Mouse (Mus musculus) testis, postnatal 14 days (tissue): ENCODE data around the gene Hddc3.

ENCODE experiments used
- DNase-seq: peaks from one replicate; pipeline ENCODE4 v3.0.0; 2021; ENCODE audit warnings: low spot score

The Hddc3 gene

GRCm38 (mm10) chr7:80334848-80335247 is 8.1 kb upstream of the Hddc3 start:
- DNase-seq = no peak

GRCm38 (mm10) chr7:80336932-80337331 is 6.0 kb upstream of the Hddc3 start:
- no peak for DNase-seq

- no peak for DNase-seq
Measured at GRCm38 (mm10) chr7:80339371-80339770, 3.5 kb upstream of the Hddc3 start.

- DNase-seq = peak; percentile 94
Measured at GRCm38 (mm10) chr7:80339793-80340628, 2.9 kb upstream of the Hddc3 start.

- peak; percentile 64 for DNase-seq
Measured at GRCm38 (mm10) chr7:80340793-80341192, 2.1 kb upstream of the Hddc3 start, which contains the start of gene Unc45a. Gene Unc45a (minus strand): TSS chr7:80341005.

GRCm38 (mm10) chr7:80341793-80342192 is 1.1 kb upstream of the Hddc3 start:
- DNase-seq = no peak

GRCm38 (mm10) chr7:80343270-80344018 is 540 bp downstream of the Hddc3 start:
- no peak for DNase-seq

- no peak for DNase-seq
Measured at GRCm38 (mm10) chr7:80346173-80346572, 3.3 kb downstream of the Hddc3 start.

- no peak for DNase-seq
Measured at GRCm38 (mm10) chr7:80346830-80347229, 3.9 kb downstream of the Hddc3 start.

- no peak for DNase-seq
Measured at GRCm38 (mm10) chr7:80347670-80348586, 5.0 kb downstream of the Hddc3 start.

GRCm38 (mm10) chr7:80350808-80351207 is 7.9 kb downstream of the Hddc3 start:
- DNase-seq = no peak

GRCm38 (mm10) chr7:80352920-80353319 is 10.0 kb downstream of the Hddc3 start:
- DNase-seq = no peak

GRCm38 (mm10) chr7:80356351-80356750 is 13.4 kb downstream of the Hddc3 start:
- DNase-seq = no peak

GRCm38 (mm10) chr7:80357156-80357555 is 14.3 kb downstream of the Hddc3 start:
- peak; percentile 82 for DNase-seq

GRCm38 (mm10) chr7:80358039-80358438 is 15.1 kb downstream of the Hddc3 start:
- DNase-seq = no peak

- no peak for DNase-seq
Measured at GRCm38 (mm10) chr7:80360435-80360834, 17.5 kb downstream of the Hddc3 start.

GRCm38 (mm10) chr7:80365759-80366158 is 22.9 kb downstream of the Hddc3 start:
- no peak for DNase-seq

- DNase-seq = no peak
Measured at GRCm38 (mm10) chr7:80367232-80367631, 24.3 kb downstream of the Hddc3 start.

GRCm38 (mm10) chr7:80368009-80368408 is 25.1 kb downstream of the Hddc3 start:
- DNase-seq = no peak

- no peak for DNase-seq
Measured at GRCm38 (mm10) chr7:80368635-80369421, 25.9 kb downstream of the Hddc3 start.

GRCm38 (mm10) chr7:80369461-80369860 is 26.6 kb downstream of the Hddc3 start:
- no peak for DNase-seq
